Mouse (Mus musculus) left cerebral cortex, postnatal 10 days (tissue): Measurements from ENCODE around the gene Prkacb. TPM values are rescaled to one million over a fixed set of nuclear protein-coding genes. Genes with fewer than 3 reads are reported as not detected.
A peak's percentile ranks its signal among the peaks of the same experiment; 100 is the strongest.
"Not testable (repeated sequence)": the region's sequence is repeated elsewhere in the genome, so short reads cannot be mapped to it uniquely, and the experiment has no call there.

Source experiments
- DNase-seq, 2 experiments: peaks; one replicate each; pipeline ENCODE4 v3.0.0; 2021 to 2022; ENCODE audit warnings: low spot score in 2 of 2, mixed read lengths in 1 of 2; ENCODE audit errors: extremely low spot score in 1 of 2
- intact Hi-C: fragments of 180-260 bp; cut with DNase I; formaldehyde crosslinking; loops from one replicate; pipeline ENCODE4 v1.15.1; 2025
- total RNA-seq, 2 experiments: library from RNA; stranded (reverse); gene quantifications; 2 replicates each; pipeline ENCODE4 v1.2.3; 2021

Gene Prkacb
- total RNA-seq, 2 experiments from 2014 or later, result 488 to 489 TPM

DNA sequence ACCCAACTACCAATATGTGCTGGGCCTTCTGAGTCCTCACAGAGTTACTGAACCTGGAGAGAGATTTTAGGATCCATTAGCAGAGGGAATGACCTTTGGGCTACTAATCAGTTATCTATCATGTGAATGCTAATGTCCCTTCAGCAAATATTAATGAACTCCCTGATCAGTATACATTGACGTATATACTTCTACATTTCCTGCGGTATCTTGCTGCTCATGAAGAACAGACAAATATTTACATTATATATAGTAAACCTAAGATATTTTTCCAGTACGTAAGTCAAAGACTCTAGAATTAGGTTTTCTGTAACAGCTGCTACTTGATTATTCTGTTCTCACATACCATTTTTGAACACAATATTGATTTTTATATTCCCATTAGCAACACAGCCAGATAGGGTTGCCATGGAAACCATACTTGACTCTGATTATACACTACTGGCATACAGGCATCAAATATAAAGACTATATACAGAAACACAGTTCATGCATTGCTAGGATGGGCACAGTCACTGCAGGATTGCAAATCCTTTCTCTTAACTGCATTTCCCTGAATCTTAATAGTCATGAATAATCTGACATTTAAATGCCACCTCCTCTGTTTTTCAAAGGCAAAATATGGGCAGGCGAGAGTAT lies 71.1 kb downstream of the Prkacb start:
- DNase-seq, result no peak
- intact Hi-C loops, result no loop called here

DNA sequence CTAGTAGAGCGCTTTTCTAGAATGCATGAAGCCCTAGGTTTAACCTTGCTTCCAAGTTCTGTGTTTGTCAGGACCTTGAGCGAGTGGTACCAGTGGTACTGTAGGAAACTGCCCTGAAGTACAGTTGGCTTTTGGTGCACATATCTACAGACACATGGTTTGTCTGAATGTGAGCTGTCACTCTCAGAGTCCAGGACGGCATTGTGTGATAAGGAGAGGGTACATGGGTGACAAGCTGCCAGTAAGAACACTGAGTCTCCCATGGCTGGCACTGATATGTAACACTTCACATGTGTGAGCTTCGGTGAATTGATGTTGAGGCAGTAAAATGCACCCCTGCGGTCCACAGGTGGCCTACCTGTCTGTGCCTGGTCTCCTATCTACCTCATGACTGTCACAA lies 71.6 kb downstream of the Prkacb start:
- no peak for DNase-seq
- intact Hi-C loops, result no loop called here

DNA sequence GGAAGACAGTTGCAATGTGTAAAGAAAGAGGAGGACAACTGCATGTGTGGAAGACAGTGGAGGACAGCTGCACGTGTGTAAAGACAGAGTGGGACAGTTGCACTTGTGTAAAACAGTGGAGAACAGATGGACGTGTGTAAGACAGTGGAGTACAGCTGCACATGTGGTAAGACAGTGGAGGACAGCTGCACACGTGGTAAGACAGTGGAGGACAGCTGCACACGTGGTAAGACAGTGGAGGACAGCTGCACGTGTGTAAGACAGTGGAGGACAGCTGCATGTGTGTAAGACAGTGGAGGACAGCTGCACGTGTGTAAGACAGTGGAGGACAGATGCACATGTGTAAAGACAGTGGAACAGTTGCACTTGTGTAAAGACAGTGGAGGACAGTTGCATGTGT lies 76.6 kb downstream of the Prkacb start:
- DNase-seq, intact Hi-C loops: not testable (repeated sequence)

DNA sequence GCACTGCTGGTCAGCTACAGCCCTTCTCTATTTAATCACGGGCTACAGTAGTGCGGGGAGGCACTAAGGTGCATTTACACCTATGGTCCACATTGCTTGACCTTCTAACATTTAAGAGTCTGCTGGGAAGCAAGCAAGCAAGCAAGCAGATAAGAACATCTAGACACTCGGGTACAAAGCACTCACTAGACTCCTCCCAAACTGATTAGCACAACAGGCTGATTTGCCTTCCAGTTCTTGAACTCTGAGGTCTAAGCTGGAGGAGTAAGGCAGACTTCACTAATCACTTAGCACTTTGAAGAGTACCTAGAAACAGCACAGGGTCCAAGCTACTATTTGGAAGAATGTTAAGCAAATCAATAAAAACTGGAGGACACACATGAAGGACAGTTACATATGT lies 77.1 kb downstream of the Prkacb start:
- DNase-seq, result no peak
- intact Hi-C loops, result no loop called here

DNA sequence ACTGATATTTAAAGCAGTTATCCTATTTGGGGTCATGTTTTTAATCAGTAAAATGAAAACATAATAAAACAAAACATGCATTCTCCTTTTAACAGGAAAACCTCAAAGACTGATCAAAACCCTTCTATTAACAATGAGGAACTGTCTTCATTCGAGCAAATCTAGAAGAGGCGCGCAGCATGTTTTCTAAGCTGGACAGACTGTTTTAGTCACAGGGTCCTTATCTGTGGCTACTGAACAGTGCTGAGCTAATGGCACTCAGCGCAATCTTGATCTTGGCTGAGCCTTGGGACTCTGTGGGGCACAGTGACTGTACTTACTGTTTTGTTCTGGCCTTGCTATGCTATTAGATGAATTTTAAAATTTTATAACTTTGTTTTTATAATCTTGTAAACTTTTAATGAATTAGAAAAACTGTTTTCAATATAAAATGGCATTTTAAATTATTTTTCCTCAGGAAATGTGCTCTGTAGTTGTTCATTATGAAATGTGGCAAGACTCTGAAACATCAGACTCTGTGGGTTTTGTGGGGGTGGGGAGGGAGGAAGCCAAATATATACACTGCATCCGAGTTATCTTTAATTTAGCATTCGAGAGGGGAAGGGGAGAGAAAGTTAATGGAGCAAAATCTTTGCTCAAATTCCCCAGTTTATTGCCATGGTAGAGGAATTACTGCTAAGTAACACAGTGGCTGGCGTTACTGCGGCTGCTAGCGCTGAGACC lies 77.7 kb downstream of the Prkacb start:
- no peak for DNase-seq
- intact Hi-C loops, result no loop called here

DNA sequence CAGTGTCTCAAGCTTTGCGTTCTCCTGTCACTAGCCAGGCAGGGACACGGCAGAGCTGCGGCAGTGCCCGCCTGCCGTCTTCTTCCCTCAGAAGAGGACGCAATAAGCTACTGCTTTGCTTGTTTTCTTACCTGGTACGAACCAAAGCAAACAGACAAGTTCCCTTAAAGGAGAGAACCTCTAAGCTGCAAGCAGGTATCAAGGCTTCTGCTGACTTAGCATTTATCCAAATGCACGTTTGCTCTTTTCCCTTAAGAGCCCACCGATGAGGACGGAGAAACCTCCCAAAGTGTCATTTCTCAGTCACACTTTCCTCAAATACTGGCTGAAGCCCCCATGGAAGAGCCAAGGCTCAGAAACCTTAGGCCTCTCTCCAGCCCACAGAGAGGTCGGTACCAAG lies 81.3 kb downstream of the Prkacb start:
- no peak for DNase-seq
- intact Hi-C loops, result no loop called here

DNA sequence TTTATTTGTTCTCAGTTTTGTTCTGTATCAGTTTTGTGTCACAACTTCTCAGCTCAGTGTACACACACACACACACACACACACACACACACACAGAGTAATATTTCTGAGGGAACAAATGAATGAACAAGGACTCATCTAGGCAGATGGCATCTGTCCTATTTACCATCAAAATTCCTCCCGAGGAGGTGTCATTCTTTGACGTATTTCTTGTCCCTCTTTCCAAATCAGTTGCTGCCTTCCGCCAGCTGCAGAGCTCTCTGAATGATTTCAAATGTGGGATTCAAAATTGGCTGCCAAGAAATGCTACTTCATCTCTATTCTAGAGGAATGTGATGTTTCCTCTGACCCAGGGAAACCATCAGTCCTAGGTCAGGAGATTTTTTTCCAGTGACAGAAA lies 89.8 kb downstream of the Prkacb start:
- intact Hi-C loops, result no loop called here
- no peak for DNase-seq

DNA sequence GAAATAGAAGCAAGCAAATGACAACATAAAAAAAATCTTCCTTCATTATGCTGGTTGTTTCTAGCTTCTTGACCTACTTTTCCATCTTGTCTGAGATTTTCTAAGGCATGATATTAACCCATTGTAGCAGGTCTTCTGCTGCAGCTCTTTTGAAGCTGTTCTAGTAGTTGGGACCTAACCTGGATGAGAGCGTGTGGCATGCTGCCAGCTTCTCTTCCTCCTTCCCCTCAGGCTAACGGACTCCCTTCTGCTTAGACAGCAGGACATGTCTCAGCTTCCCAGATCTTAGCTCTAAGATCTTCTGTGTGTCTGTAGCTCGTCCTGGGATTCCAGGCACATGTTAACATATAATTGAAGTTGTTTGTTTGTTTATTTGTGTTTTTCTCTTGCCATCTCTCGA lies 93.1 kb downstream of the Prkacb start:
- peak in 1 of 2 experiments; percentile 40 for DNase-seq
- intact Hi-C loops, result loop anchor here (5.0 kb wide), 1 partner anchor 157 kb away; no protein-coding TSS in a partner anchor

DNA sequence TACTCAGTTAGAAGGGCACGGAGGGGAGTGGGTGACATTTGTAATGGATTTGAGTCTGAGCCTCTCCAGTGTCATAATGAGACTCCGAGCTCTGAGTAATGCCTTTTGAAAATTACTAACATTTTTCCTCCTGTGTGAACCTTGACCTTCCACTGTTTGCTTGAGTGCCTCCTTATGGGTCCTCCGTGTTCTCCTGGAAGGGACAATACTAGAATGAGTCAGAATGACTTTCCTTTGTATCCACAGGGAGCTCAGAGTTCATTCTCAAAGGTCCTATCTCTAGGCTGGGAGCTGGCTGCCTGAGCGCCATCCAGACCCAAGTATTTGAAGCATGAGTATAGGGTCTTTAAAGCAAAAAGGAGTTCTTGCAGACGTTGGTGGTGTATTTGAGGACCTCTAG lies 94.5 kb downstream of the Prkacb start:
- DNase-seq, result no peak
- intact Hi-C loops, result loop anchor here (5.0 kb wide), 1 partner anchor 156 kb away; no protein-coding TSS in a partner anchor

DNA sequence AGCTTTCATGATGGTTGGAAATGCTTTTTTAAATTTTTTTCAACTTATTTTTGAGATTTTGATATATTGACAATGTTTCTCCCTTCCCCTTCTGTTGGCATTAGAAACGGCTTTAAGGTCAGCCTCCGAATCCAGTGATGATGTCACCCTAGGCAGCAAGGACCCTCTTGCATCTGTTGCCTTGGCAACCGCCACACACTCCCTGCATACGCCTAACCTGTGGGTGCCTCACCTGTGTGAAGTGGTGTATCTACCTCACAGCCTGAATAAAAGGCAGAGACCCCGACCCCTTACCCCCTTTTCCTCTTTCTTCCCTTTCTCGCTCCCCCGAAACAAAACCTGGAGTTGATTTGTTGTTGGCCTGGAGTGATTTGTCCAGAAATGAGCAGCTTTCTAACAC lies 100.5 kb downstream of the Prkacb start:
- intact Hi-C loops, result loop anchor here (5.0 kb wide), 1 partner anchor 90 kb away; no protein-coding TSS in a partner anchor
- DNase-seq, result no peak

DNA sequence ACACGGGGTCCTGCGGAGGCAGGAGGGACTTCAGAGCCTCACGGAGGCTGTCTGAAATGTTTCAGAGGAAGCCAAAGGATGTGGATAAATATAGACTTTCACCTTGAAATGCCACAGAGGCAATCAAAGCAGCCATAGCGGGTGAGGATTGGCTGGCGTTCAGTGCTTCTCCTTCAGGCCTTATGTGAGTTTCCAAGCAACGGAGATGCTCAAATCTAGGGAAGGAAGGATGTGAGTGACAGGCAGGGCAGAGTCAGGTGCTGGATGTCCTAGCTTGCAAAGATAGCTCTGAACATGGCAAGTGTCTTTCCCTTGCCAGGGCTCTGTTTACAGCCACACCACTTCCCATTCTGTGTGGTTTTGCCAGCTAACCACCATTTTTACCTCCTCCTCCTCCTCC lies 101.2 kb downstream of the Prkacb start:
- intact Hi-C loops, result loop anchor here (5.0 kb wide), 1 partner anchor 89 kb away; no protein-coding TSS in a partner anchor
- DNase-seq, result peak; percentile 27 to 46

DNA sequence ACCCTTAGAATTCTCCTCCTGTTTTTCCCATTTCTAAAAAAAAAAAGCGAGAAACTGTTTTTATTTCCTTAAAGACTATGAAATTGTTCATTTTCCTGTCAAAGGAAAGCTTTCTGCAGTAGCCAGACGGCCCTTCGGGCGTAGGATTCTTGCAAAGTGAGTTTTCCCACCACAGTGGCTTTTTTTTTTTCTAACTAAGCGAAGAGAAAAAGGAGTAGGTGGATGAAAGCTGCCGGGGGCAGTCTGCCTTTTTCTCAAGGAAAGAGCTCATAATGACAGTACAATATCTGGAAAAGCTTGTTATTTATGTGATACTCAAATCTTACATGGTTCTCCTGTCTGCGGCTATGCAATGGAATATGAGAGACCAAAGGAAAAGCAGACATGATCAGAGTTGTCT lies 101.7 kb downstream of the Prkacb start:
- intact Hi-C loops, result loop anchor here (5.0 kb wide), 1 partner anchor 89 kb away; no protein-coding TSS in a partner anchor
- DNase-seq, result no peak

DNA sequence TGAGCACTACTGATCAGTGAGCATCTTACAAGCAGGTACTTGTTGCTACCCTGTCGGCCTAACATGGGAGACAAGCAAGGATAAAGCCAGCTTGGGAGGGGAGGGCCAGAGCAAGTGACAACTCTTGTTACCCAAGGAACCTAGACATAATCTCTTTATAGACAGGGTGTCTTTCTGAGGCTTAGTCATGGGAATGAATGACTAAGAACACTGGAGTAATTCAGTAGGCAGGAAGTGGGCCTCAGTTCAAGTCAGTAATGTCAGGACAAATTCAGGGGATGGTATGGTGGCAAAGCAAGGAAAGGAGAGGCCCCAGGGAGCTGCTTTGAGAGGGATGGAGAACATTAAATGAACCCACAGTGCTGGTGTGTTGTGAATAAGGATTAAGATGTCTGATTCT lies 103.7 kb downstream of the Prkacb start:
- DNase-seq, result no peak
- intact Hi-C loops, result no loop called here

DNA sequence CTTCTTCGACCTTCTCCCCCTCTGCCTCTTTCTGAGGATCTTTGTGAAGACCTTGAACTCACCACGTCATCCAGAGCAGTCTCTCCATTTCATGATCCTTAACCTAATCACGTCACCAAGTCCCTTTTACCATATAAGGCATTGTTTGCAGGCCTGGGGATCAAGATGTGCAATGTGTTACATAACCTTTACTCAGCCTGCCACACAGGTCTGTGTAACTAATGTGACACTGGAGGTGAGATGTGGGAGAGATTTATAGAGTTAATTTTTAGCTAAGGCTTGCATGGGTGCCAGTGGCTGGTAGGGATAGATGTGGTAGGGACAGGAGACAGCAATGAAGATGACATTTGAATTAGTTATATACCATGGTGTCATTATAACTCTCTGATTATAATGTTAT lies 104.4 kb downstream of the Prkacb start:
- no peak for DNase-seq
- intact Hi-C loops, result no loop called here

DNA sequence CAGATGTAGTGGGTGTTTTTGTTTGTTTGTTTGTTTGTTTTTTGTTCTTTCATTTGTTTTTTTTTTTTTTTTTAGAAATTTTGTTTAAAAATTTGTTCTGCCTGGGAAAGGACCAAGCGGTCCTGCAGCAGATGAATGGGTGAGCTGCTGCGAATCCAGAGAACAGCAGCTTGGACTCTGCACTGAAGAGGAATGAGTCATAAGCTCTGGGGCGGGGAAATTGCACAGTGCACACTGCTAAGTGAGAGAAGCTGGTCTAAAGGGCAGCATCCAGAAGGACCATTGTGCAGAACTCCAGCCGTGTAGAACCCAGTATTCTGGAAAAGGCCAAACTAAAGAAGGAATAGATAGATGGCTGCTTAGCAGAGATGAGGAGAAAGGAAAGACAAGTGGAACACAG lies 108.7 kb downstream of the Prkacb start:
- intact Hi-C loops, result no loop called here

DNA sequence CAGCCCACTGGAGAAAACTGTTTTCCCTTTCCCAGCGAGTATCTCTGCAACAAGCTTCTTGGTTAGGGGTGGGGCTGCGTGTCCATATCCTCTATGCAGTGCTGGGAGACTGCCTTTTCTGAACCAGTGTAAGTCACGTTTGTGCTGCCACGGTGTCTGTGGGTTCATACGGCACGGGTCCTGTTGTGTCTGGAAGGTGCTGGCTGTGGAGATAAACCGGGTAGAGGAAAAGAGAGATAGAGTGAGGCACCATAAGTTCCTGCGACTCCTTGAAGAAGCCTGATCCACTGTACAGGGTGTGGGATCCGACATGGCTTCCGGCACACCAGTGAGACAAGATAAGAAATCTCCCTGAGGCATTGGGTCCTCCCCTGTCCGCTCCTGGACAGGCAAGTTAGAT lies 112.7 kb downstream of the Prkacb start:
- intact Hi-C loops, result no loop called here
- DNase-seq, result no peak

More for the DNA sequence above, 108.7 kb downstream of the Prkacb start:
- no peak for DNase-seq

DNA sequence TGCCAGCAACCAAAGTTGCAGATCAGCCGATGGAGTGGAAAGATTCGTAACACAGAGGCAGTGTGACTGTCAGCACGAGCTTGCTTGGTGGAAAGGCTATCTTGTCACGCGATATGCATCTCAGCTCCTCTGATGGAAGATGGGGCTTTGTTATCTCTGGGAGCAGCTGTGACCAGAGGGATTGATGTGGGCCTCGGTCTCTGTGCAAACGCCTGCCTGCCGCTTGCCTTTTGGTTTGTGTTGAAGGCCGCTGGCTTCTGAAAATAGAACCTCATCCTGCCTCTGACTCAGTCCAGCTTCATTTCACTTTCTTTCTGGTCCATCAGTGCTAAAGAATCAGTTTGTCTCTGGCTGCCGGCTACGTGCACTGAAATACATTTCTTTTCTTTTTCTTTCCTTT lies 113.8 kb downstream of the Prkacb start:
- no peak for DNase-seq
- intact Hi-C loops, result no loop called here

DNA sequence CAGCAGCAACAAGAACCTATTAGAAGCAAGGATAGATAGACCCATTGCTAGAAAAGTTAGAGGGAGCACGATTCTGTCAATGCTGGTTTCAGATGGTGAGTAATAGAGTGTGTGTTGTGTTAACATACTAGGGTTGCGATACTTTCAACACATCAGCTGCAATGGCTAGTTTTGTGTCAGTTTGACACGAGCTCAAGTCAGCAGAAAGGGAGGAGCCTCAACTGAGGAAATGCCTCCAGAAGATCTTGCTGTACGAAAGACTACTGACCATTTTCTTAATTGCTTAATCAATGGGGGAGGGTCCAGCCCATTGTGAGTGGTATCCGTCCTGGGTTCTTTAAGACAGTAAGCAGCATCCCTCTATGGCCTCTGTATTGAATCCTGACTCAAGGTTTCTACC lies 120.2 kb downstream of the Prkacb start:
- no peak for DNase-seq
- intact Hi-C loops, result no loop called here

DNA sequence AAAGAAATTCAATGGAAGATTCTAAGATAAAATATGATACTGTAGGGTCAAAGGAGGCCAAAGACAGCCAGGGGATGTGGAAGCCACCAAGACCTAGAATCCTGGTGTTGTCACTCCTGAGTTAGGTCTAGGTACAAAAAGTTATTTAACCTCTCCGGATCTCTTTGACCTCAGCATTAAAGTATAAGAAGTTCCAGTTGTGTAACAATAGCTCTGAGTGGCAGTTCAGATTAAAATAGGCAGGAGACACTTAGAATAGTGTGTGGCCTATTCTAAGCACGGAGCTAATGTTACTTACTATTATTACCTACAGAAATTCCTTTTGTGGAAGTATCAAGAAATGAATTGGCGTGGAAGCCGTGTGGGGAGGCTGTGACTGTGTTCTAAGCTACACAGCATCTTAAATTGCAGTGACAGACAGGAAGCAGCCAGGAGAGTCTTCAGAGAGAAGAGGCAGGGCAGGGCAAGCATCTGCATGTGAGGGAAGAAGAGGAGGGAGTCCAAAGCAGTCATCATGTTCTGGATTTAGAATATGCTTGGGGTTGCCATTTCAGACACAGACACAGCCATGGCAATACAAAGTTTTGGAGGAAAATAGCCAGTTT lies 125.6 kb downstream of the Prkacb start:
- intact Hi-C loops, result loop anchor here (10.0 kb wide), 1 partner anchor 62 kb away; no protein-coding TSS in a partner anchor
- DNase-seq, result no peak

DNA sequence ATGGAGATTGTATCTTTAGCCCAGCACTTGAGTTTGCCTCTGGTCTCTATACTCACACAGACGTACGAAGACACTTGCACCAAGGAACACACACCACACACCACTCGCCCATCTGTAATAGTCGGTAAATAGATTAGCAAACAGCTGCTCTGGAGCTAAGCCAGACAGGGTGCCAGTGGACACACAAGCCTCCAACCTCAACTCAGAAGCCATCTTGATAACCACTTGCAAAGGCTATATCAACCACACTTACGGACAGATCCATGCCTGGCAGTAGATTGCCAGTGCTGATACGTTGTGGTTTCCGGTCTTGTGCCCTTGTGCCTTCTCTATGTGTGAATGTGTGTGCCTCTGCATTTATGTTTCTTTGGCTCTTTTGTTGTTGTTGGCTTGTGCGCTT lies 126.4 kb downstream of the Prkacb start:
- no peak for DNase-seq
- intact Hi-C loops, result loop anchor here (10.0 kb wide), 1 partner anchor 62 kb away; no protein-coding TSS in a partner anchor
